Mouse (Mus musculus): Measurements from ENCODE around the gene Pcx.

- no peak for TF ChIP-seq CTCF (IDR thresholded peaks at IDR 0.05)
- no peak for TF ChIP-seq POLR2A (IDR thresholded peaks at IDR 0.05; ENCODE audit: insufficient read depth, low read depth, low read length)
- no peak for TF ChIP-seq EP300 (IDR thresholded peaks at IDR 0.05; ENCODE audit: insufficient read depth, low read depth, low read length)
Measured at GRCm38 (mm10) chr19:4477345-4478189, 32.7 kb upstream of the Pcx start, which contains the start of gene Syt12.

Data from heart, adult 2 months (tissue).